Mouse (Mus musculus) heart, postnatal 4 days (tissue): ENCODE measurements around the gene Myoc. TPM values are rescaled to one million over a fixed set of nuclear protein-coding genes. Genes with fewer than 3 reads are reported as not detected.
"Not testable (repeated sequence)": the region's sequence is repeated elsewhere in the genome, so short reads cannot be mapped to it uniquely, and the experiment has no call there.

Source experiments
- DNase-seq: peaks from one replicate; pipeline ENCODE4 v3.0.0; 2021
- total RNA-seq, 2 experiments: library from RNA; stranded (reverse); gene quantifications; 2 replicates each; pipeline ENCODE4 v1.2.3; 2021

The Myoc gene
- total RNA-seq = under 1 TPM in 1 of 2 experiments, not detected in 1; 0.11 TPM

DNA sequence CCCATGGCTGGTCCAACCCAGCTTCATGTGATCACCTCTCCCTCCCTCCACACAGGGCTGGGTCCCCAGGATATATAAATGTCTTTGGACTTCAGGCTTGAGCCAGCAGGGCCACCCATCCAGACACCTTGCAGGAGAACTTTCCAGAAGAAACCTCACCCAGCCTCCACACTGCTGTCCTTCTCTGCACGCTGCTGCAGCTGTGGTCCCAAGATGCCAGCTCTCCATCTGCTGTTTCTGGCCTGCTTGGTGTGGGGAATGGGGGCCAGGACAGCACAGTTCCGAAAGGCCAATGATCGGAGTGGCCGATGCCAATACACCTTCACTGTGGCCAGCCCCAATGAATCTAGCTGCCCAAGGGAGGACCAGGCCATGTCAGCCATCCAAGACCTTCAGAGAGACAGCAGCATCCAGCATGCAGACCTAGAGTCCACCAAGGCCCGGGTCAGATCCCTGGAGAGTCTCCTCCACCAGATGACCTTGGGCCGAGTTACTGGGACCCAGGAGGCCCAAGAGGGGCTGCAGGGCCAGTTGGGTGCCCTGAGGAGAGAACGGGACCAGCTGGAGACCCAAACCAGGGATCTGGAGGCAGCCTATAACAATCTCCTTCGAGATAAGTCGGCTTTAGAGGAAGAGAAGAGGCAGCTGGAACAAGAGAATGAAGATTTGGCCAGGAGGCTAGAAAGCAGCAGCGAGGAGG, at the start of gene Myoc:
Myoc (plus strand) TSS at position 105 of the 700 bp plus-strand sequence.
- no peak for DNase-seq

DNA sequence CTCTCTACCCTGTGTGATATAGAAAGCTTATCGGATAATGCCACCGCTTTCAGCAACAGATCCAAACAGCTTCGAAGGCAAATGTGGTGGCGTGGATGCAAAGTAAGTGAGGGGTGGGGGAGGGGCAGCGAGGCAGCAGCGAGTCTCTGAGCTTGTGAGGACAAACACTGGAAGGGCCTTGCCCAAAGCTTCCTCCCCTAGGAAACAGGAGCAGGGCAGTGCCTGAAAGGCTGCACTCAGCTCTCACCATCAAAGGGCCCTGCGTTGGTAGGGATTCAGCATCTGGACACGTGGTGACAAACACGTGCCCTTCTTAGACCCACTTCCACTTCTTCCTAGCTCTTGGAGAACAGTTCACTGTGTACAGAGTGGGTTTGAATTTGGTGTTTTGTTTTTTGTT, 49.5 kb upstream of the Myoc start:
- DNase-seq = no peak

DNA sequence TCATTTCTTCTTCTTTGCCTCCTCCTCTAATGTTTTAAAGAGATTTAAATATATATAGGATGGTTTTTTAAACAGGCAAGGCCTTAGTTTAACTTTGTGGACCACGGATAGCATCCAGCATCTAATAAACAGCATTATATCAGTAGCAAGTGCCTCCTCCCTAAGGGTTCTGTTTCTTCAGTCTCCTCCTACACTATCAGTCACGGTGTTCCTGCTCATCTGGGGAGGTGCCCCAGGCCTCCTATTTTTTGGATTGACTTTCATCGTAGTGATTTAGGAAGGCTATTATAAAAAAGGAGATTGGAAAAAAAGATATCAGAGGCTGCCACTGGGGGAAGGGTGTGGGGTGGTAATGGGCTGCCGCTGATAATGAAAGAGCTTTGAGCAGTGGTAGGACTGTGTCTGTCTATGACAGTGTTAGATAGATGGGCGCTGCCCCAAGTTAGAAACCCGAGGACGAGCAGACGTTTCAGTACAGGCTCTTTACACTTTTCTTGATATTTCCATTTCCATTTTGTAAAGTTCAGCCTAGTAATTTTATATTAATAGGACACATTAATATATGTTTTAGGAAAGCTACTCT, 48.4 kb upstream of the Myoc start:
- DNase-seq = no peak

DNA sequence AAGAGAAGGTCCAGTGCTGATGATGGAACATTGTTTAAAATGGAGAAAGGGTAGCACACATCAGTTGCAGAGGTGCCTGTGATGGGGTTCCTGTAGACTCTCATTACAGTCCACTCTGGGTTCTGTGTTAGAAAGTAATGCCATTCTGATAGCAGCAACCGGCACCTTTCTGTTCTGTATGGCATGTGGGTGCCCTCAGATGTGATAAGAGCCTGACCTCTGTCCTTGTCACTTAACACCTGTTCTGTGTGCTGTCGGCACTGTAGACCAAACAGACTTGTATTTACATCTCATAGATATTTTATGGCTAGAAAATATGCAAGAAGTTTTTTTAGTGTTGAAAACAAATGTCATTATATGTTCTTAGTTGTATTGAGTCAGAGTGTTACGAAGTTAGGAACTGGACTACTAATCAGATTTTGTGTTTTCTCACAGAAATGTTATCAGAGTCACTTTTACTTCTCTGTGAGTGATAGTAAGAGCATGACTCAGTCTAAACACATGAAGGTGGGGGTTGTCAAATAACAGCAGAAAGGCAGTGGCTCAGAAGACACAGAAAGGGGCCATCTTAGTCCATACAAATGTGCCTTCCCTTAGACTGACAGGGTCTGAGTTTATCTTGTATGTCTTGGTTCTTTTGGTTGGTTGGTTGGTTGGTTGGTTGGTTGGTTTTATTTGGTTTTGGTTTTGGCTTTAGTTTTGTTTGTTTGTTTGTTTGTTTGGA, 41.4 kb upstream of the Myoc start:
- no peak for DNase-seq

DNA sequence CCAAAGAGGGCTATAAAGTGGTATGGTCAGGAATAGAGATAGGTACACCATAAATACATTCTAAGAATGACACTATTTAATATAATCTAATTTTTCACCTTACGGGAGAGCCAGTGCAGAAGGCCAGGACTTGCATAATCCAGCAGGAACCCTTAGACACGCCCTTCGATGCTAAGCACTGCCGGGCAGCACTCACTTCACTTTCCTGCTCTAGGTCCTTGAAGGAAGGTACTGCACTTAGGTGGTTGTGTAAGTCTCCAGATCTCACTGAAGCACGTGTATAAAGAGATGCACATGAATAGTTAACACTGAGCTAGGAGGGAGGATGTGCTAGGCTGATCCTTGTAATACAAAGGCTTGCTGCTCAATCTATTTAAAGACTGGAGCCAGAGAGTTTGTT, 39.3 kb upstream of the Myoc start:
- DNase-seq = no peak

DNA sequence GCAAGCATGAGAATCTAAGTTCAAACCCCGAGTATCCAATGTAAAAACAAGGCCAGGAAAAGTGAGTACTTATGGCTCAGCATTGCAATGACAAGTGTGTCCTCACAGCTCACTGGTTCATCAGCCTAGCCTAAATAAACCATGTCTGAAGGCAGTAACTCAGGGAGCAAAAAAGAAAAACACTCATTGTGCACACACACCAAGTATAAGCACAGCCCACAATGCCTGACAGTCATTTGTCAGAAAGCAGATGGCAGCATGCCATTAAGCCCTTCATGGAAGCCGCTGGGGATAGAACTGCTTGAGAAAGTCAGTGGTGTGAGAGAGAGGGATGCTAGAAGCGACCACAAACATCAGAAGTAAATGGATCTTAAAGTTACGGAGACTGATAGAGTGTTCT, 37.7 kb upstream of the Myoc start:
- DNase-seq = no peak

DNA sequence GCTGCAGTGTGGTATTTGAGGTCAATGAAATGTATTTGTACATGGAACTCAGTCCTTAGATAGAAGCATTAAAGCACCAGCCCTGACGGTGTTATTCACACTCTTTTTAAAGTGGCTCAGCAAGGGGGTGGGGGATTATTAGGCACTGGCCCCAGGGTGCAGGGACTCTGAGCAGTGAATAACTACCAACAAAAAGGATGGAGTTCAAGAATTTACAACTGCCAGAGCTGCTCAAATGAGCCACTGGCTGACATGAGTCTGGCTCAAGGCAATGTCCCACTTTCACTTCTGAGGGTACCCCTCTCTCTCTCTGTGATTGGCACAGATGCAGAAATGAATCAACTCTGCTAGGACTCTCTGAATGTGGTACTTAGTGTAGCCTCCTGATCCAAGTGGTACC, 30.8 kb upstream of the Myoc start:
- DNase-seq = no peak

DNA sequence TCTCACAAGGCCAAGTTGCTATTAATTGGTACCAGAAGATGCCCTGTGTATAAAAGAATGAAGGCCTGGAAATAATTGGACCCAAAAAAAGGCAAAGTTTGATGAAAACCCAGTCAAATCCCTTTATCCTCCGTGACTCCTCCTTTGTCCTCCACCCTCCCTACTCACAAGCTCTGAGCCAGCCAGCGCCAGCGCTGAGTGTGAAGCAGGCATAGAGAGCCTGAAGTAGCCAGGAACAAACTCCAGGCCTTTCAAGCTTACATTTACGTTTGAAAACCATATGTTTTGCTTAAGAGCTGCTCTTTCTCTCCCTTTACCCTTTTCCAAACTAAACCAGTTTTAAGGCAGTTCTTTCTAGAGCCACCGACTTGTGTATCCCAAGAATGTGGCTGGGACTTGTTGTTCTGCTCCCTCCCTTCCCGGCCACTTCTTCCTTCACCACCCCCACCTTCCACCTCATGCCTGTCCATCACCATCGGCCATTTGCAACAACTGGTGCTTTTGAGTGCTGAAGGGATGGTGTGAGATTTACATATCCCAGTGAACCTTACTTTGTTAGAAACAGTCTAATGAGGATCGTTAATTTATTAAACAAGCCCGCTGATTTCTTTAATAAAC, 29.2 kb upstream of the Myoc start:
- DNase-seq = no peak

DNA sequence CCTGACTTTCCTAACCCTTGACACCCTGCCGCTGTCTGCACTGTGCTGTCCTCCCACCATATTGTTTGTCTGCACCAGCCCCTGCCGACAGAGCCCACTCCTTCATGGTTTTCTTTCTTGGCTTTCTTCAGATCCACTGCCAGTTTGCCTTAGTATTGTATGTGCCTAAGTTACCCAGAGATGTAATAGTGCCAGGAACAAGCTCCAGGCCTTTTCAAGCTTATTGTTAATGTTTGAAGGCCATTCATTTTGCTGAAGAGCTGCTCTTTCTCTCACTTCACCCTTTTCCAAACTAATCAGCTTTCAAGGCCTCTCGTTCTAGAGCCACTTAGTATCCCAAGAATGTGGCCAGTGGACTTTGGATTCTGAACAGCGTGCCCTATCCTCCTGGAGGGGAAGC, 27.8 kb upstream of the Myoc start:
- DNase-seq = no peak

DNA sequence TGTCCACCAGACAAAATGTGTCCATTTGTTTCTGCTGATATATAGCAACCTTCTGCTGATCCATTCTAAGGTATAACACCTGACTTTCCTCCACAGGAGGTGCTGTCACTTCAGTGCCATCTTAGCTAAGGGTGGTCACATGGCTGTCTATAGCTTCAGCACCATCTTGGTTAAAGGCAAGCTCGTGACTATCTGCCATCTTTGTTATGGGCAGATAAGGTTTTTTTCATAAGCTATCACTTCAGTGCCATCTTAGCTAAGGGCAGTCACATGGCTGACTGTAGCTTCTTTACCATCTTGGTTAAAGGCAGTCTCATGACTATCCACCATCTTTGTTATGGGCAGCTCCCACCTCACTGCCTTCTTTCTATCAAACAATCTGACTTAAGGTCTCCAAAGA, 23.4 kb upstream of the Myoc start:
- DNase-seq = no peak

DNA sequence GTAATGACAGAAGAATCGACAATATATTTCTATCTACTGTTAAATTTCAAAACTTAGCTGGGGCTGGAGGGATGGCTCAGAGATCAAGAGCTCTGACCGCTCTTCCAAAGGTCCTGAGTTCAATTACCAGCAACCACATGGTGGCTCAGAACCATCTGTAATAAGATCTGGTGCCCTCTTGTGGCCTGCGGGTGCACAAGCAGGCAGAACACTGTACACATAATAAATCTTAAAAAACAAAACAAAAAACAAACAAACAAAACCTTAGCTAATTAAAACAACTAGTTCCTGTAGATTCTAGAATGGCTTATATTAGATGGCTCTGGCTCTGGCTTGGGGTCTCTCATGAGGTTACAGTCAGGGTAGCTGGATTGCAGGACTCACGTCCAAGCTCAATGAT, 18.5 kb upstream of the Myoc start:
- DNase-seq = no peak

DNA sequence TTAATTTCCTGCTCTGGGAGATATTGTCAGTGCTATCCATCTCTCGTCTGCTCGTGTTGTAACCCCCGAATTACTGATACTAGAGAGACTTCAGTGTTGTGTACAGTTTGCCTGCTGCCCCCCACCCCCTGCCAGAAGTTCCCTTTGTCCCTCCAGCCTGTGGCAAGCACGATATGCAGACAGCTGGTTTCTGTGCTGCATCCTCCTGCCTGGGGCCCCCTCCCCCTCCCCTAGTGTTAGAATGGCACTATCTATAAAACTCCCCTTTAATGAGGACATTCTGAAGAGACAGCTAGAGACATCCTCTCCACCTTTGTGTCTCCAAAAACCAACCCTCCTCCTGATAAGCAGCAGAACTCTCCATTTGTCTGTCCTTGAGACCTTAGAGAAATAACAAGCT, 15.1 kb upstream of the Myoc start:
- DNase-seq = no peak

DNA sequence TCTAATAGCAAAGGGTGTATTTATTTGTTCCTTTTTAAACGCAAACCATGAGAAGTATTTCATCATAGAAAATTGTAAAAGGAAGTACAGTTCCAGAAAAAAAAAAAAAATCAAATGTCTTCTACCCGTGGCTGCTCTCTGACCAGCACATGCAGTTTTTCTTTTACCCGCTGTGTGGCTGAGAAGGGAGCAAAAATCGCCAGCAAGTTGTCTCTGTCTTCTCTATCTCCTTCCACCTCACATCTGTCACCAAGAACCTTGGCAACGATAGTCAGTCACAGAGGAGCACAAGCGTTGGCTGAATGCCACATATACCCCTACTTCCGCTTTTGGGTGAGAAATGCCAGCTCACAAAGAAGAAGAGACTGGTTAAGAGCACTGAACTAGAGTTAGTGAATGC, 13.7 kb upstream of the Myoc start:
- no peak for DNase-seq

DNA sequence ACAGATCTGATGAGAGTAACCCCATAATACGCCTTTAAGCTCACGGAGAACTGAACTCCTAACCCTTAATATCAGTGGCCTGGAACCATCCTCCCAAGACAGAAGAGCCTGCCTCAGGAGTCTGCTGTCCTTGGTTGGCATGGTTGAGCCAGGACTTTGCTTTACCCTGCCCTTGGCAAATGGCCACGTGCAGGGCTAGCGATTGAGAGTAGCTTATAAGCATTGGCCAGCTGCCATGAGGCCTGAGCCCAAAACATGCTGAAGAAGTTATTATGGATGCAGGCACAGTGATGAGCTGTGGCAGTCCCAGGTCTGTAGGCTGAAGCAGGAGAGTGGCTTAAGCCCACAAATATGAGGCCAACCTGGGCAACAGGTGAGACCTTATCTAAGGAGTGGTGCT, 11.1 kb upstream of the Myoc start:
- not testable (repeated sequence) for DNase-seq

DNA sequence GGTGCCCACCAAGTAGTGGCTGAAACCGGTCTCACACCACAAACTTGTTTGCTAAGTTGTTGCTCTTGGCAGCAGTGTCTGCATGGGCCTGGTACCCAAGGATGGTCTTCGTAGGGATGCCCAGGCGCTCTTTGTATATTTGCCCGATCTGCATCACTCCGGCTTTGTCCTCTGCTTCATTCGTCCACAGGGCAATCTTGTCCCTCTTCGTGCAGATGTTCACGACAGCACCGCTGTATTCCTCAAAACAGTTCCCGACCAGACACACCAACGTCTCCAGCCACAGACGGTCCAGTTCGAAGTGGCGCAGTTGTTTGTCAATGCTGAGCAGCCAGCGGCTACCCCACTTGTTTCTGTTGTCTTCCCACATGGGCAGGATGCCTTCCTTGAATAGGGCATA, 10.6 kb upstream of the Myoc start:
- DNase-seq = not testable (repeated sequence)

DNA sequence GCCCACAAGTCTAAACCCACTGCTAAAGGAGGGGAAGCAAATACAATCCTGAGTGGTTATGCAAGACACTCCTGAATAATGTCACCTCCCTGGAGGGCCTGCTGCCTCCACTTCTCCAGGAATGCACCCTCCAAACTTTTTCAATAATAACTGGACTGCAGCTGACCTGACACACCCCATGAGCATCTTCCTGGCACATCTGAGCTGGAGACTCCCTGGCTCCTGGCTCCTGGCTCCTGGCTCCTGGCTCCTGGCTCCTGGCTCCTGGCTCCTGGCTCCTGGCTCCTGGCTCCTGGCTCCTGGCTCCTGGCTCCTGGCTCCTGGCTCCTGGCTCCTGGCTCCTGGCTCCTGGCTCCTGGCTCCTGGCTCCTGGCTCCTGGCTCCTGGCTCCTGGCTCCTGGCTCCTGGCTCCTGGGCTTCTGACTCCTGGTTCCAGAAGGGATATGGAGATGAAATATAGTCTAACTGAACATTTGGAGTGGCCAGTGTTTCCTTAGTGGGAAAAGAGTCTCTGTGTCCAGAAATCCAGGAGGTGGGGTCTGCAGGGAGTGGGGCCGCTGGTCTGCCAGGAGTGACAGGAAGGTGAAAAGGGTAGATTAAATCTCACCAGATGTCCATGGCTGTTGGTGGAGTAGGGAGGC, 3.5 kb upstream of the Myoc start:
- DNase-seq = not testable (repeated sequence)

DNA sequence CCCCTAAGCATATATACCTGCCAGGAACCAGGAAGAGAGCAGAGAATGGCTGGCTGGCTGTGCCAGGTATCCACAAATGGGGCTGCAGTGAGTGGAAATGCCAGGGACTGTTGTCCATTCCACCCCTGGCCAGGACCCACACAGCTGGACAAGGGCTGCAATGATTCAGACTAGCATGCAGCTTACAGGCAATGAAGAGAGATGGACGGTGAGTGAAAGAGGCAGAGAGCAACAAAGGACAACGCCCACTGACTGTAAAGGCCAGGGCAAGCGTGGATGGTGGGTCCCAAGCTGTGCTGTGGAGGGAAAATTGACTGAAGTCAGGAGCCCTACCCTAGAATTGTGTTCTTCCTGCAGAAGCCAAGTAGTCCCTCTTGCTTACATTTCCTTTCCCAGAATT, 2.4 kb upstream of the Myoc start:
- DNase-seq = no peak

DNA sequence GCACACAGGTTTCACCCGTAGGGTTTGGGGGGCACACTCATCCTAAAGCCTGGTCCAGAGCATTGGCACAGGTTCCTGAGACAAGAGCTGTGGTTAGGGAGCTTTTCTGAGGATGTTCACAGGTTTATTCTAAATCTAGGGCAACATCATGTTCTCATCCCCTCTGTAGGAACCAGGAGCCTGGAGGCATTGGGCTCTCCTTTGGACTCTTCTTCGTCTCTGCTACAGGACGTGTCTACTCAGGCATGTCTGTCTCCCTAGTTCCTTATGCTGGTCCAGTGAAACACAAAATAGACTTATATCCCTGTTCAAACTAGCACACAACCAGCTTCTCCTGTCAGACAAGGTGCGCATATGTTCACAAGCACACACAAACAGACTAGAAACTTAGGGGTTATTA, 420 bp upstream of the Myoc start:
- DNase-seq = no peak

DNA sequence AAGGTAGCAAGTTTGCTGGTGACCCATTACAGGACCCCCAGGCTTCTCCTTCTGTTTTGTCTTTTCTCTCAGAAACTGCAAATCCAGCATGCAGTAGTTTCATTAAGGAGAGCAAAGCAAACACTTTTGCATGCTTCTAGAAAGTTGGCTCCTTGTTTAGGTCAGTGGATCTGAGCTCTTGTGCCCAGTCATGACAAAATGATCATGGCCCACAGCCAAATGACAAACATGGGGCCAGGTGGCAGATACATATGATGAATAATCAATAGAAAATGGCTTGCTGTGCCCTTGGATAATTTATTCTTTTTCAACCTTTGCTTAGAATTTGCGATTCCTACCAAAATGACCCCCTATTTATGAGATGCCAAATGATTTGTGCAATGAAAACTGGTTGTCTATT, 906 bp downstream of the Myoc start:
- DNase-seq = no peak

DNA sequence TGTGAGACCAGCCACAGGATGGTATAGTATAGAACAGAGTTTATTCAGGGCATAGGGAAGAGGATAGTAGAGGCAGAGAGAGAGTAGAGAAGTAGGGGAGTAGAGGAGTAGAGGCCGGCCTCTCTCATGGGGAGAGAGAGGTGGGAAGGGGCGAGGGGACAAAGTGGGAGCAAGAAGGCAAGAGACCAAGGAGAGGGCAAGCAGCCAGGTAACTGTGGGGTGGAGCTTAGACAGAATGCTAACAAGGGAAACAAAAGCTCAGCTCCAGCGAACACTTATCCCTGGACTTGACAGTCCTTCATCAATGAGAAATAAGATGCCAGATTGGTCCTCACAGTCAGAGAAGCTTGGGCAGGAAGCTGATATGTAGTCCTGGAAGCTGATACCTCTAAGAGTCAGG, 3.6 kb downstream of the Myoc start:
- DNase-seq = no peak

DNA sequence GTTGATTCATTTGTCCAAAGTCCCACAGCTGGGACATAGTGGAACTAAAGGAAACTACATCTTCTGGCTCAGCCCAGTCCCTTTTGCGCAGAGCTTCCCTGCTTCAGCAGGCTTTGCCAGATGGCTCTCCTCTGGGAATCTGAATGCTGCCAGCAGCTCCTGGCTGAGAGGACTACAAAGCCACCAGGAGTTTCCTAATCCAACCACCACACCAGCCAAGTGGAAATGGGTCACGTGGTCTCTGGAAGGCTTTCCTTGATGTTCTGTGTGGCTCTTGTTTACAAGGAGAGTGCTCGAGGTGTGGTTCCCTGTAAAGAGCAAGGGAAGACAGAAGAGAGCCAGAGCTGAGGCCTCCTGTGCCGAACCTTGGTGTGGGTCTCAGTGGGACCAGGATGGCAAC, 4.8 kb downstream of the Myoc start:
- DNase-seq = peak; percentile 58

DNA sequence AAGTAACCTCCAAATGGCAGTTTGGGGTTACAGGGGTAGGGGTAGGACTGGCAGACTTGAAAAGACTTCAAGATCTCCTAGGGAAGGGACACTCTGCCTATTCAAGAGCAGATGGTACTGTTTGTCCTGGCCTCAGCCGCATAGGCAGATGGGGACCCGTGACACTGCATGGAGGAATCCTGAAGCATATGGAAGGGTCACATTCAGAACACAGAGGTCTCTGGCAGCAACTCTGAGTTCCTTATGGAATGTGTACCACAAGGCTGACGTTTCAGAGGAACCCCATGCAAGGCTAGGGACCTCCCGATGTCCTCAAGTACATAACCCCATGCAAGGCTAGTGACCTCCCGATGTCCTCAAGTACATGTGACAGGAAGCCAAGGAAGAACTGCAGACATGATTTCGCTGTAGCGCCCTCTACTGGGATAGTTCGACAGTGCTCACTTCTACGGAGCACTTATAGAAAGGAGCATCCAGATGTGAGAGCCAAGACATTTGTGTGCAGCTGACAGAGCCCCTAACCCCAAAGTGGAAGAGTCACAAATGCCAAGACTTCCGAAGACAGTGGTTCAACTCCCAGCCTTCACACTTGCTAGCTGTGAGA, 7.2 kb downstream of the Myoc start:
- DNase-seq = no peak

DNA sequence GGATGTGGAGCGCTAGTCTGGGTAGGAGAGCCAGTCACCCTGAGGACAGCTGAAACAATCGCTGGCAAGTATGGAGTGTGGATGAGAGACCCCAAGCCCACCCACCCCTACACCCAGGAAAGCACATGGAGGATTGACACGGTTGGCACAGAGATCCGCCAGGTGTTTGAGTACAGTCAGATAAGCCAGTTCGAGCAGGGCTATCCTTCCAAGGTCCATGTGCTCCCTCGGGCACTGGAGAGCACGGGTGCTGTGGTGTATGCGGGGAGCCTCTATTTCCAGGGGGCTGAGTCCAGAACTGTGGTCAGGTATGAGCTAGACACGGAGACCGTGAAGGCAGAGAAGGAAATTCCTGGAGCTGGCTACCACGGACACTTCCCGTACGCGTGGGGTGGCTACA, 9.5 kb downstream of the Myoc start:
- DNase-seq = no peak
